Mouse (Mus musculus): ENCODE results near the gene Atoh7. TPM values are rescaled to one million over a fixed set of nuclear protein-coding genes. Genes with fewer than 3 reads are reported as not detected.

The Atoh7 gene
- total and polyA plus RNA-seq, 2 experiments: not detected

GRCm38 (mm10) chr10:63089758-63090571 is 9.5 kb upstream of the Atoh7 start:
- H3K79me2 ChIP-seq (ENCODE audit: control insufficient read depth, insufficient read depth, low read length): no peaks in the 10 kb centered on the region
- H3K27ac ChIP-seq (replicated peaks; ENCODE audit: insufficient read depth, low read depth, low read length): no peak overlapping the region
- H3K9ac ChIP-seq (ENCODE audit: low read depth, low read length): no peak overlapping the region
- no peak for DNase-seq (ENCODE audit: extremely low read depth, low read depth, low spot score)
- TF ChIP-seq CTCF (IDR thresholded peaks at IDR 0.05; ENCODE audit: low read depth, low read length) (no peak), POLR2A (IDR thresholded peaks at IDR 0.05; ENCODE audit: extremely low read depth, insufficient read depth, low read length) (no peak)
- H3K36me3 ChIP-seq (ENCODE audit: control insufficient read depth, insufficient read depth, low read length): no peaks in the 10 kb centered on the region
- WGBS: 34% methylated on average over 26 of the region's 26 CpGs
- no peaks in the 10 kb centered on the region for H3K27me3 ChIP-seq (ENCODE audit: control insufficient read depth, insufficient read depth, low read length)
- no peaks in the 10 kb centered on the region for H3K4me1 ChIP-seq (ENCODE audit: control insufficient read depth, insufficient read depth, low read length)
- no peak overlapping the region for H3K4me3 ChIP-seq (ENCODE audit: insufficient read depth, low read depth, low read length)

DNA sequence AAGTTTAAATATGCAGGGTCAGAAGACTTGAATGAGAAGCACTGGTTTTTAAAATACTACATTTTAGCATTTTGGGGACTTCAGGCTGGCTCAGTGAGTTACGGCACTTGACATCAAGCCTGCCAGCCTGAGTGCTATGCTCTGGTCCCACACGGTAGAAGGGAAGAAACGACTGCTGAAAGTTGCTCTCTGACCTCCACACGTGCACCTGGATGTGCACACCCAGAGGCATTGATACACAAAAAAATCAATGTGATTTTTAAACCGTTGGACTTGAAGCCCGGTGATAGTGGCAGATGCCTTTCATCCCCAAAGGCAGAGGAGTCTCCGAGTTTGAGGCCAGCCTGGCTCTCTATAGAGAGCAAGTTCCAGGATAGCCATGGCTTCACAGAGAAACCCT is 7.5 kb upstream of the Atoh7 start:
- Histone ChIP-seq H3K36me3 (ENCODE audit: control insufficient read depth, insufficient read depth, low read length) (no peaks in the 10 kb centered on the region), H3K27ac (replicated peaks; ENCODE audit: insufficient read depth, low read depth, low read length) (no peak overlapping the region), H3K9ac (ENCODE audit: low read depth, low read length) (no peak overlapping the region), H3K79me2 (ENCODE audit: control insufficient read depth, insufficient read depth, low read length) (no peaks in the 10 kb centered on the region), H3K4me3 (ENCODE audit: insufficient read depth, low read depth, low read length) (no peak overlapping the region), H3K27me3 (ENCODE audit: control insufficient read depth, insufficient read depth, low read length) (no peaks in the 10 kb centered on the region), H3K4me1 (ENCODE audit: control insufficient read depth, insufficient read depth, low read length) (no peaks in the 10 kb centered on the region)
- no peak for TF ChIP-seq CTCF (IDR thresholded peaks at IDR 0.05; ENCODE audit: low read depth, low read length)
- TF ChIP-seq POLR2A (IDR thresholded peaks at IDR 0.05; ENCODE audit: extremely low read depth, insufficient read depth, low read length): no peak
- WGBS: 21% methylated on average over 7 of the region's 7 CpGs
- peak; percentile 65 for DNase-seq (ENCODE audit: extremely low read depth, low read depth, low spot score)

DNA sequence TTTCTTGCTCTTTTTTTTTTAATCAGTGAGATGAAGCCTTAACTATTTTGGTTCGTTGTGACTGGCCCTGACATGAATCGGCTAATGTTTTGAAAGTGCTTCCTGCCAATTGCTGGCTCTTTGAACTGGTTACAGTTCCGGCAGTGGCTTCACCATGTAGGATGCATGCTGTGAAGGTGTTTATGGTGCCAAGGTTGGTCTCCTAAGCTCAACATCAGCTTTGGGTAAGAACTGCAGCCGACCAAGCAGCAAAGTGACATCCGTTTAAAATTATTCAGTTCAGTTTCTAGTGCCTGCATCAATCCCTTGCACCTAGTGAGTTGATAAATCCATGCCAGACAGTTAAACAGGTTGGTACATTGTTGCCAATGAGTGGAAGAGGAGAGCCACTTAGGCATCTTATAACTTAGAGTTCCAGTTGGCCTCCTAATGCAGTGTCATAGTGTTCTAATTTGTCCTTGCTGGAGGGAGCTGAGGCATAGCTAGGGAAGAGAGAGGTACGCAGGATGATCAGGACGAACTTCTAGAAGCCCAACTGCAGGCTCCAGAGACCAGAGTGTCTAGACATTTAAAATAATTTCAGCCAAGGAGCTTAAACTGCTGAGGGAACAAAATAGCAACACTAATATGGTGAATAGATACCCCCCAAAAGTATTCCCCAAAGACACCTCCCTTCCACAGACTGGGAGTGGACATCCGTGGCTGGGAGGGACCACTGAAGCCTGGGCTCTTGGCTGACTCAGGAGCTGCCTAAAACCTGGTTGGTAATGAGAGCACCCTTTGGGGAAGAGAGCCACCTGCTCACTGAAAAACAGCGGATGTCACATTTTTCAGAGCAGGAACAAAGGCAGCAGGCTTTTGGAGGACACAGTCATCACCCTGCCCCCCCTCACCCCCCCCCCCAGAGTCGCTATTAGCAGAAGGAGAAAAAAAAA is 6.6 kb upstream of the Atoh7 start:
- DNase-seq (ENCODE audit: extremely low read depth, low read depth, low spot score): no peak
- no peaks in the 10 kb centered on the region for H3K79me2 ChIP-seq (ENCODE audit: control insufficient read depth, insufficient read depth, low read length)
- no peak overlapping the region for H3K27ac ChIP-seq (replicated peaks; ENCODE audit: insufficient read depth, low read depth, low read length)
- H3K36me3 ChIP-seq (ENCODE audit: control insufficient read depth, insufficient read depth, low read length): no peaks in the 10 kb centered on the region
- H3K9ac ChIP-seq (ENCODE audit: low read depth, low read length): no peak overlapping the region
- H3K27me3 ChIP-seq (ENCODE audit: control insufficient read depth, insufficient read depth, low read length): no peaks in the 10 kb centered on the region
- no peak for TF ChIP-seq POLR2A (IDR thresholded peaks at IDR 0.05; ENCODE audit: extremely low read depth, insufficient read depth, low read length)
- no peak for TF ChIP-seq CTCF (IDR thresholded peaks at IDR 0.05; ENCODE audit: low read depth, low read length)
- no peak overlapping the region for H3K4me3 ChIP-seq (ENCODE audit: insufficient read depth, low read depth, low read length)
- WGBS: 81% methylated on average over 10 of the region's 10 CpGs
- H3K4me1 ChIP-seq (ENCODE audit: control insufficient read depth, insufficient read depth, low read length): no peaks in the 10 kb centered on the region

- Histone ChIP-seq H3K36me3 (ENCODE audit: control insufficient read depth, insufficient read depth, low read length) (no peaks in the 10 kb centered on the region), H3K27me3 (ENCODE audit: control insufficient read depth, insufficient read depth, low read length) (peaks cover 12% of the 10 kb centered on the region), H3K79me2 (ENCODE audit: control insufficient read depth, insufficient read depth, low read length) (no peaks in the 10 kb centered on the region), H3K4me3 (ENCODE audit: insufficient read depth, low read depth, low read length) (no peak overlapping the region), H3K9ac (ENCODE audit: low read depth, low read length) (no peak overlapping the region), H3K4me1 (ENCODE audit: control insufficient read depth, insufficient read depth, low read length) (0 out of 2 replicates have a peak, but pooled peaks cover 3% of the 10 kb centered on the region), H3K27ac (replicated peaks; ENCODE audit: insufficient read depth, low read depth, low read length) (no peak overlapping the region)
- DNase-seq (ENCODE audit: extremely low read depth, low read depth, low spot score): no peak
- TF ChIP-seq CTCF (IDR thresholded peaks at IDR 0.05; ENCODE audit: low read depth, low read length) (no peak), POLR2A (IDR thresholded peaks at IDR 0.05; ENCODE audit: extremely low read depth, insufficient read depth, low read length) (no peak)
- WGBS: 84% methylated on average over 2 of the region's 2 CpGs
Observed at GRCm38 (mm10) chr10:63096757-63097156, 2.7 kb upstream of the Atoh7 start.

- no peaks in the 10 kb centered on the region for H3K79me2 ChIP-seq (ENCODE audit: control insufficient read depth, insufficient read depth, low read length)
- H3K4me1 ChIP-seq (ENCODE audit: control insufficient read depth, insufficient read depth, low read length): 0 out of 2 replicates have a peak, but pooled peaks cover 3% of the 10 kb centered on the region
- H3K36me3 ChIP-seq (ENCODE audit: control insufficient read depth, insufficient read depth, low read length): no peaks in the 10 kb centered on the region
- 76% methylated on average over 12 of the region's 12 CpGs for WGBS
- no peak for TF ChIP-seq CTCF (IDR thresholded peaks at IDR 0.05; ENCODE audit: low read depth, low read length)
- no peak for TF ChIP-seq POLR2A (IDR thresholded peaks at IDR 0.05; ENCODE audit: extremely low read depth, insufficient read depth, low read length)
- DNase-seq (ENCODE audit: extremely low read depth, low read depth, low spot score): no peak
- no peak overlapping the region for H3K4me3 ChIP-seq (ENCODE audit: insufficient read depth, low read depth, low read length)
- H3K9ac ChIP-seq (ENCODE audit: low read depth, low read length): no peak overlapping the region
- H3K27me3 ChIP-seq (ENCODE audit: control insufficient read depth, insufficient read depth, low read length): peaks cover 15% of the 10 kb centered on the region
- no peak overlapping the region for H3K27ac ChIP-seq (replicated peaks; ENCODE audit: insufficient read depth, low read depth, low read length)
Observed at GRCm38 (mm10) chr10:63098191-63098590, 1.3 kb upstream of the Atoh7 start.
